Mouse (Mus musculus) intestine, embryonic 15.5 days (tissue): ENCODE measurements around the gene Apbb2. TPM values are rescaled to one million over a fixed set of nuclear protein-coding genes. Genes with fewer than 3 reads are reported as not detected.

ENCODE experiments used
- ATAC-seq: fragments of 200-750 bp; cut with Nextera tagmentation; 2 replicates; pipeline ENCODE4 v1.8.0; 2017; ENCODE audit warnings: moderate TSS enrichment, moderate library complexity
- H3K27ac ChIP-seq: fragments of 300-500 bp; sonication (generic); 2 replicates; pipeline ENCODE4 v1.5.1; 2015; ENCODE audit warnings: mild to moderate bottlenecking, inconsistent platforms
- H3K27me3 ChIP-seq: fragments of 300-500 bp; sonication (generic); replicated peaks from 2 replicates; pipeline ENCODE4 v1.6.1; 2015; ENCODE audit warnings: inconsistent platforms
- H3K36me3 ChIP-seq: fragments of 300-500 bp; sonication (generic); 2 replicates; pipeline ENCODE4 v1.6.1; 2015; ENCODE audit warnings: inconsistent platforms
- H3K4me1 ChIP-seq: fragments of 300-500 bp; sonication (generic); replicated peaks from 2 replicates; pipeline ENCODE4 v1.6.1; 2015; ENCODE audit warnings: inconsistent platforms
- H3K4me2 ChIP-seq: fragments of 300-500 bp; sonication (generic); replicated peaks from 2 replicates; pipeline ENCODE4 v1.6.1; 2015; ENCODE audit warnings: mild to moderate bottlenecking, inconsistent platforms
- H3K4me3 ChIP-seq: fragments of 300-500 bp; sonication (generic); replicated peaks from 2 replicates; pipeline ENCODE4 v1.5.1; 2015; ENCODE audit warnings: inconsistent platforms
- H3K9ac ChIP-seq: fragments of 300-500 bp; sonication (generic); 2 replicates; pipeline ENCODE4 v1.6.1; 2015; ENCODE audit warnings: inconsistent platforms
- H3K9me3 ChIP-seq: fragments of 300-500 bp; sonication (generic); 2 replicates; pipeline ENCODE4 v1.6.1; 2016; ENCODE audit warnings: inconsistent platforms
- WGBS: fragments of 180-500 bp; shearing (Covaris S2); methylation state at CpG from one replicate; pipeline ENCODE4 v1.1.7; 2015; 5-methylcytosine and 5-hydroxymethylcytosine counted together
- polyA plus RNA-seq: library from polyadenylated mRNA; unstranded; fragments of >200 nt; fragmentation: Nextera tagmentation; extraction: Ambion mirVana; gene quantifications from 2 replicates; pipeline ENCODE4 v1.2.1, GENCODE M21; 2015

The Apbb2 gene
- polyA plus RNA-seq, 1 experiment from 2014 or later = 35.4 TPM

- 0 out of 2 replicates have a peak, but pooled peaks cover 6% of the 10 kb centered on the region for H3K4me1 ChIP-seq
- no peak overlapping the region for H3K9ac ChIP-seq
- H3K4me3 ChIP-seq = no peak overlapping the region
- ATAC-seq = no peak
- no peak overlapping the region for H3K27ac ChIP-seq
- no peak overlapping the region for H3K4me2 ChIP-seq
- 68% methylated on average over 8 of the region's 8 CpGs for WGBS
- no peaks in the 10 kb centered on the region for H3K36me3 ChIP-seq
- no peaks in the 10 kb centered on the region for H3K27me3 ChIP-seq
- no peaks in the 10 kb centered on the region for H3K9me3 ChIP-seq
Observed at GRCm38 (mm10) chr5:66527090-66527489, 91.5 kb downstream of the Apbb2 start.

GRCm38 (mm10) chr5:66525002-66525401 is 93.6 kb downstream of the Apbb2 start:
- Histone ChIP-seq H3K4me1 (0 out of 2 replicates have a peak, but pooled peaks cover 6% of the 10 kb centered on the region), H3K4me2 (no peak overlapping the region), H3K27me3 (no peaks in the 10 kb centered on the region), H3K9ac (no peak overlapping the region), H3K4me3 (no peak overlapping the region), H3K9me3 (no peaks in the 10 kb centered on the region), H3K27ac (no peak overlapping the region), H3K36me3 (no peaks in the 10 kb centered on the region)
- WGBS = 77% methylated on average over 4 of the region's 4 CpGs
- no peak for ATAC-seq

GRCm38 (mm10) chr5:66523681-66524503 is 94.7 kb downstream of the Apbb2 start:
- no peak overlapping the region for H3K9ac ChIP-seq
- no peaks in the 10 kb centered on the region for H3K9me3 ChIP-seq
- no peaks in the 10 kb centered on the region for H3K27me3 ChIP-seq
- 71% methylated on average over 16 of the region's 16 CpGs for WGBS
- no peak overlapping the region for H3K4me3 ChIP-seq
- H3K4me2 ChIP-seq = no peak overlapping the region
- no peak overlapping the region for H3K27ac ChIP-seq
- ATAC-seq = no peak
- 0 out of 2 replicates have a peak, but pooled peaks cover 6% of the 10 kb centered on the region for H3K4me1 ChIP-seq
- H3K36me3 ChIP-seq = no peaks in the 10 kb centered on the region

- Histone ChIP-seq H3K27ac (no peak overlapping the region), H3K9me3 (no peaks in the 10 kb centered on the region), H3K4me2 (no peak overlapping the region), H3K4me1 (0 out of 2 replicates have a peak, but pooled peaks cover 6% of the 10 kb centered on the region), H3K4me3 (no peak overlapping the region), H3K9ac (no peak overlapping the region), H3K27me3 (no peaks in the 10 kb centered on the region), H3K36me3 (no peaks in the 10 kb centered on the region)
- ATAC-seq = no peak
- WGBS = 91% methylated on average over 2 of the region's 2 CpGs
Observed at GRCm38 (mm10) chr5:66521250-66521649, 97.3 kb downstream of the Apbb2 start.

DNA sequence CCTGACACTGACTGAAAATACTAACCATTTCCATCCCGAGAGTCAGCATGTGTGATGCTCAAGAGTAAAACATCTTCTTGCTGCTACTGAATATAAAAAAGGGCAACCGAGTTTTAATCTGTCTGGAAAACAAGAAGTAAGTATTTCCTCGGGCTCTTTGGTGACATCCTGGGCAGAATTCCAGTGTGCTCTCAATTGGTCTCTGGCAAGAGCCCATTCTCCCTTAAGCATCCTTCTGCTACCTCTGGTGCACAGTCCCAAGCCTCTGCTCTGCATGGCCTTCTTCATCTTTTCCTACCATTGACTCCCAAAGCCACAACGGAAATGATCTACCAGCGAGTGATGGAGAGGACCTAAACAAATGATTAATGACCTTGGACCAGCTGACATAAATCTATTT is 99.1 kb downstream of the Apbb2 start:
- 0 out of 2 replicates have a peak, but pooled peaks cover 6% of the 10 kb centered on the region for H3K4me1 ChIP-seq
- 61% methylated on average over 5 of the region's 5 CpGs for WGBS
- H3K36me3 ChIP-seq = no peaks in the 10 kb centered on the region
- no peak overlapping the region for H3K9ac ChIP-seq
- H3K4me3 ChIP-seq = no peak overlapping the region
- no peak overlapping the region for H3K27ac ChIP-seq
- no peak for ATAC-seq
- H3K4me2 ChIP-seq = no peak overlapping the region
- H3K9me3 ChIP-seq = no peaks in the 10 kb centered on the region
- H3K27me3 ChIP-seq = no peaks in the 10 kb centered on the region

DNA sequence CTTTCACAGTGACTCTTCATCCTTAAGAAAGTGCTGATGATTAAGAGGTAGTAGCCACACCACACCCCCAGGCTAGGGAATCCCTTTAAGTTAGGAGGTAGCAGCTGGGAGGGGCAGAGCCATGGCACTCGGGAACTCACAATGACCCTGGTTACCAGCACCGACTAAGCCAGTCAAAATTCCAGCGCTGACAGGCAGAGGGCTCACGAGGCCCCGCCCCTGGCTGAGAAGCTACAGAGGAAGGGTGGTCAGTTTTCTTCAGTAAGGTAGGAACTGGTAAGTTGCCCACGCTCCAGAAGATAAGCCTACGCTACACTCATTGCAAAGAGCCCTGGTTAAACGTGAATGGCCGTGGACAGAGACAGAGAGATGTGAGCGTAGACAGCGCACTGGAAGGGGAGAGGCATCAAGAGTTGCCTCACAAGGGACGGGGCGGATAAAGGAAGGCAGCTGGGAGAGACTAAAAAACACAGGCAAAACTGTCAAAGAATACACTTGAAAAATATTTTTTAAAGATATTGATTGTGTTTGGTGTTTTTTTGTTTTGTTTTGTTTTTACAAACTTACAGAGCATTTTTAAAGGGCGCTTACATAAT is 100.1 kb downstream of the Apbb2 start:
- ATAC-seq = peak; percentile 34; the same call in 1 of the 2 replicates
- Histone ChIP-seq H3K36me3 (no peaks in the 10 kb centered on the region), H3K4me1 (0 out of 2 replicates have a peak, but pooled peaks cover 3% of the 10 kb centered on the region), H3K27me3 (no peaks in the 10 kb centered on the region), H3K9me3 (no peaks in the 10 kb centered on the region), H3K4me2 (no peak overlapping the region), H3K27ac (no peak overlapping the region), H3K9ac (no peak overlapping the region), H3K4me3 (no peak overlapping the region)
- WGBS = 38% methylated on average over 14 of the region's 14 CpGs

- Histone ChIP-seq H3K9me3 (no peaks in the 10 kb centered on the region), H3K4me3 (no peak overlapping the region), H3K36me3 (no peaks in the 10 kb centered on the region), H3K27ac (no peak overlapping the region), H3K9ac (no peak overlapping the region), H3K4me2 (no peak overlapping the region), H3K27me3 (no peaks in the 10 kb centered on the region), H3K4me1 (0 out of 2 replicates have a peak, but pooled peaks cover 3% of the 10 kb centered on the region)
- ATAC-seq = no peak
- 79% methylated on average over 6 of the region's 6 CpGs for WGBS
Observed at GRCm38 (mm10) chr5:66517503-66517902, 101.1 kb downstream of the Apbb2 start.

DNA sequence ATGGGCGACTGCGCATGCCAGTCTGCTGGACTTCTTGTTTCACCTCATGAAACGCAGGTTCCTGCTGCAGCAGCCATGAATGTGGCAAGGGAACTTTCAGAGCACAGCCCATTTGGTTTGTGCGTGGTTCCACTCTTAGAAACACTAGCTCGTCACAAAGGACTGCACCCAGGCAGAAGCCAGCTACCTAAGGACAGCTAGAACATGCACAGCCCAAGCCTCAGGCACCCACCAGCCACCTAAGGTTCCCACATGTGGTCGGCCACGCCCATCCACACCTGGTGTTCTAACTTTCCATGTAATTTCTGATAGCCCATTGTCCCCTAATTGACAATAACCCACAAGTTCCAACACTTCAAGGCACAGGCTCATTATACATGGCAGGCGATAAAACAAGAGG is 102.3 kb downstream of the Apbb2 start:
- H3K4me1 ChIP-seq = 0 out of 2 replicates have a peak, but pooled peaks cover 3% of the 10 kb centered on the region
- no peaks in the 10 kb centered on the region for H3K9me3 ChIP-seq
- no peaks in the 10 kb centered on the region for H3K27me3 ChIP-seq
- no peaks in the 10 kb centered on the region for H3K36me3 ChIP-seq
- H3K4me3 ChIP-seq = no peak overlapping the region
- WGBS = 94% methylated on average over 8 of the region's 8 CpGs
- no peak overlapping the region for H3K27ac ChIP-seq
- no peak overlapping the region for H3K4me2 ChIP-seq
- H3K9ac ChIP-seq = no peak overlapping the region
- ATAC-seq = no peak

DNA sequence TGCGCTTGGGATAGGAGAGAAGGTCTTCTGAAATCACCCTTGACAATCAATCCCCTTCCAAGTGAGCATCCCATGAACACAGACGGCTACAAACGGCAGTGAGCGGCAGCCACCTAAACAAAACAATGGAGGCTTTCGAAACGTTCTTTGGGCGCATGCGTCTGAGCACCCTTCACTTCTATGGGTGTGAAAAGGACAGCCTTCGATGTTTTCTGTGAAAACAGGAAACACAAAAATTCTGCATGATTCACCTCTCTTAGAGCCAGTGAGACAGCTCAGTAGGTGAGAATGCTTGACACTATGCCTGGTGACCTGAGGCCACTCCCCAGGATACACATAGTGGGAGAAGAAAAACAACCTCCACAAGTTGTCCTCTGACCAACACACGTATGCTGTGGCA is 103.3 kb downstream of the Apbb2 start:
- ATAC-seq = no peak
- no peaks in the 10 kb centered on the region for H3K36me3 ChIP-seq
- no peak overlapping the region for H3K27ac ChIP-seq
- 84% methylated on average over 10 of the region's 10 CpGs for WGBS
- no peak overlapping the region for H3K4me2 ChIP-seq
- no peak overlapping the region for H3K4me3 ChIP-seq
- 0 out of 2 replicates have a peak, but pooled peaks cover 3% of the 10 kb centered on the region for H3K4me1 ChIP-seq
- no peaks in the 10 kb centered on the region for H3K9me3 ChIP-seq
- no peaks in the 10 kb centered on the region for H3K27me3 ChIP-seq
- H3K9ac ChIP-seq = no peak overlapping the region

DNA sequence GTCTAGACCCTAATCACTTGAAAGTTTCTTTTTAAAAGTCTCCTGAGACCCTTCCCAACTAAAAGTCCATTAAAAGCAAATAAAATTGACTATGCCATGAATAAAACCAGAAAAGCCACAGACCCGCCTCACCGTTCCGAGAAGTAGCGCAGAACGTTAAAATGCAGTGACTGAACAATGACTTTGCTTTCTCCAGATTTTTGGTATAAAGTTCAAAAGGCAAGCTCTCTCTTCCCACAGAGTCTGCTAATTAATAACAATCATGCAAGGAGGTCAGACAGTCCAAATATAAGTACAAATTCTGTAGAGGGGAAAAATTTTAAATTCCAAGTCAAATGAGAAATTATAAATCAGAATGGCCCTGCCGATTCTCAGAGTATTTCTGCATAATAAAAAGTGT is 103.9 kb downstream of the Apbb2 start:
- no peak for ATAC-seq
- 86% methylated on average over 6 of the region's 6 CpGs for WGBS
- no peak overlapping the region for H3K9ac ChIP-seq
- H3K27me3 ChIP-seq = no peaks in the 10 kb centered on the region
- H3K9me3 ChIP-seq = no peaks in the 10 kb centered on the region
- H3K27ac ChIP-seq = no peak overlapping the region
- no peak overlapping the region for H3K4me3 ChIP-seq
- no peaks in the 10 kb centered on the region for H3K36me3 ChIP-seq
- H3K4me2 ChIP-seq = no peak overlapping the region
- H3K4me1 ChIP-seq = 0 out of 2 replicates have a peak, but pooled peaks cover 3% of the 10 kb centered on the region

DNA sequence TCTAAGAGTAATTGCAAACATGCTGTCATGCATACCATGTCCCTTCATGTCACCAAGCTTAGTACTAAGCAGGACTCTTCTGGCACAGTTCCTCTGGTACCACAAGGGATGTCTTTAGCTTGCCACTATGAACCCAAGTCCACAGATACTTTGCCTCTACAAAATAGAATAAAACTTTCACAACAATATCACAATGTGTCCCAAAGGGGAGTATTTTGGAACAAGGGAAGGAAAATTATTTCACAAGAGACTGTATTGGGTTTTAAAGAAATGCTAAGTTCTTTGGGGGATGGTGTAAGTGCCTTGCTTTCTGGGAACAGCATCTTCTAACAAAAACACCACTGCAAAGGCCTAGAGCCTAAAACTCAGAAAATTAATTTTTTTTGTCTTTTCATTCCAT is 105.2 kb downstream of the Apbb2 start:
- Histone ChIP-seq H3K9ac (no peak overlapping the region), H3K9me3 (no peaks in the 10 kb centered on the region), H3K36me3 (no peaks in the 10 kb centered on the region), H3K4me2 (no peak overlapping the region), H3K4me3 (no peak overlapping the region), H3K27me3 (no peaks in the 10 kb centered on the region), H3K27ac (no peak overlapping the region), H3K4me1 (0 out of 2 replicates have a peak, but pooled peaks cover 1% of the 10 kb centered on the region)
- no peak for ATAC-seq

DNA sequence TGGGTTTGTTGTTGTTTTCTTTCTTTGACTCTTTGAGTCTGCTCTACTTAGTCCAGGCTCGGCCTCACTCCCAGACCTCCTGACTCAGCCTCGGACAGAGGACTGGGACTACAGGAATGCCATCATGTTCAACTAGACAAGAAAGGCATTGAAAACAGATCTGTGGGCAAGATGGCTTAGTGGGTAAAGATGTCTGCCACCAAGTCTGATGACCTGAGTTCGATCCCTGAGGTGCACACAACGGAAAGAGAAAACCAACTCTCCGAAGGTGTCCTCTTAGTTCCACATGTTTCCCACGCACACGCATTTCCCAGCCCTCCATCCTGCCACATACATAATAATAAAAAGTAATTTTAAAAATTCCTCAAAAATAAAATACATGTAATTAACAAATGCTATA is 106.1 kb downstream of the Apbb2 start:
- H3K4me2 ChIP-seq = no peak overlapping the region
- H3K27ac ChIP-seq = no peak overlapping the region
- H3K36me3 ChIP-seq = no peaks in the 10 kb centered on the region
- no peaks in the 10 kb centered on the region for H3K9me3 ChIP-seq
- WGBS = 93% methylated on average over 7 of the region's 7 CpGs
- no peak for ATAC-seq
- H3K27me3 ChIP-seq = no peaks in the 10 kb centered on the region
- no peak overlapping the region for H3K9ac ChIP-seq
- no peaks in the 10 kb centered on the region for H3K4me1 ChIP-seq
- H3K4me3 ChIP-seq = no peak overlapping the region
